Mouse (Mus musculus): ENCODE data around the gene Oxnad1.

- TF ChIP-seq CTCF (conservative IDR thresholded peaks at IDR 0.05; ENCODE audit: insufficient read depth, insufficient read length, low read depth, low read length) = no peak
- TF ChIP-seq POLR2A (IDR thresholded peaks at IDR 0.05; ENCODE audit: low read depth, low read length) = no peak
These were observed 1.7 kb upstream of the Oxnad1 start for GRCm38 (mm10) chr14:32083466-32083865.
